Mouse (Mus musculus) embryonic stem cell, embryonic (primary cell): ENCODE measurements around the gene Gabra1.

Experiments used
- CTCF ChIA-PET, 4 experiments: fragments of 300-600 bp in 2 of 4; fragments of 350-600 bp in 2 of 4; sonication (Branson Sonifier 250); formaldehyde crosslinking; loops; one replicate each; lab custom pipeline; 2022; ENCODE audit warnings: inconsistent platforms in 2 of 4; lab: Charles Lee
- POLR2A ChIA-PET, 4 experiments: fragments of 300-600 bp in 2 of 4; fragments of 350-600 bp in 2 of 4; sonication (Branson Sonifier 250); formaldehyde crosslinking; loops; one replicate each; lab custom pipeline; 2022; ENCODE audit warnings: antibody characterized with exemption in 4 of 4, inconsistent platforms in 1 of 4; lab: Charles Lee

Gene Gabra1

DNA sequence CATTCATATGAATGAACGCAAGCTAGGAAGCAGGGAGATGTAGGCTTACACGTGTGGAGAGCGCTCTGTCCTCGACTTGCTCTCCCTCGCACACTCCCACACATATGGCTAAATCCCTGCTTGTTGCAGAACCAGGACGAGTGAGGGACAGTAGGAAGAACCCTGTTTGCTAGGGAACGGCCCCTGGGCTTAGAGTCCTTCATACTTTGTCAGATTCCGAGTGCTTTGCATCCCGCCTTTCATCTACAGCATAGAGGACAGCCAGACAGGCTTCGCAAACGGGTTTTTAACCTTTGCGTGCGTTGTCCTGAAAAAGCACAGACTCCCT lies at the start of gene Gabra1:
TSS of gene Gabra1 (minus strand) at position 106 of the 328 bp plus-strand sequence.
- ChIA-PET POLR2A (interaction anchor here in 1 of 4 experiments (0.5 kb wide), 1 partner anchor 99 kb away, joined by 3 read pairs; no protein-coding TSS in a partner anchor), CTCF (interaction anchor here in 1 of 4 experiments (0.7 kb wide), 1 partner anchor 47 kb away, joined by 3 read pairs; no protein-coding TSS in a partner anchor)

DNA sequence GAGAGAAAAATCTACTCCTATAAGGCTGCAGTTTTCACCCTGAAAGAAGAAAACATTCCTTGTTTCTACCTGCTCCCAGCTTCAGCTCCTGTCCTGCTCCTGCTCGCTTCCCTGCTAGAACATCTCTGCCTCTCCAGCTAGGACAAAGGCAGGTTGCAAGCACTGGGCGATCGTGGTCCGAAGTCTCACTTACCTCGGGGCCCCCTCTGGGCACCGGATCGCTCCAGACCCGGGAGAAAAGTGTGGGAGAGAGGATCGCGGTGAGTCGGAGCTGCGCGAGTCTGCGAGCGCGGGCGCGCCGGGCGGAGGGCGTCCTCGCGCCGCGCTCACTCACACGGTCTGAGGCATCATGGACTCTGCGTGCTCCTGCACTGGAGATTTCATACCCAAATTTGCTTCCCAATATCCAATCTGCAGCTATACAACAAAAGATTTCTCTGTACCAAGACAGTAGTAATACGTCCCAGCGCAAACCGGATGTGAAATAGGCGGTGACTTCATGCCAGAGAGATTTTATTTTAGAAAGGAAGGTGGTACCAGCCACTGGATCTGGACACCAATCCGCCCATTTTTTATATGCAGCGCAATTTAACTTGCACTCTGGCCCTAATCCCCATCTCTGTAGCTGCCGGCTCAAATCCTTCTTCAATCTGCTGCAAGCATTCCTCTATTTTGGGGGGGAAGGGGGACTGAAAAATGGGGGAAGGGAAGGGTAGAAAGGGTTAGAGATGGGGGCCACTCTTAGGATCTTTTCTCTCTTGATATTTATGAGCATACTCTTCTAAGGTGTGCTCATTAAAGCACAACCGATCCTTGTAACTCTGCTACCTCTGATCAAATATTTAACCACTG lies 531 bp downstream of the Gabra1 start:
- ChIA-PET CTCF (no interaction called here), POLR2A (interaction anchor here in 1 of 4 experiments (0.5 kb wide), 1 partner anchor 99 kb away, joined by 3 read pairs; no protein-coding TSS in a partner anchor)

DNA sequence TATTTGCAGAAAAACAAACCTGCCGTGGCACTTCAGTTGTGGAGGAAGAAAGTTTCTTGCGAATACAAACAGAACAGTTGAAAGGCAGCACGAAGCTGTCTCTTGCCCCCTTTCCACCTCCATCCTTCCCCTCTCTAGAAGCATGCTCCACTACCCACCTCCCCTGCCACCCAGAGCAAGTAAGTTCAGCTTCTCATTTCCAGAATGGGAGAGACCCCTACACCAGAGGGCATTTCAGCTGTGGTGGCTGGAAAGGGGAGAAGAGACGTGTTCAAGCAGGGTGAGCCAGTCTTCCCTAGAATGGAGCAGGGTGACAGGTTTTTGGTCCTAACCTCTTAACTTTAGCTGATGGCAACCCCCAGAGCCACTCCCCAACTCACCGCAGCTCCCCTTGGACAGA lies 1.3 kb downstream of the Gabra1 start:
- POLR2A ChIA-PET = interaction anchor here in 1 of 4 experiments (0.6 kb wide), 1 partner anchor 140 kb away, joined by 3 read pairs; no protein-coding TSS in a partner anchor
- CTCF ChIA-PET = interaction anchor here in 1 of 4 experiments (0.7 kb wide), 1 partner anchor 114 kb away, joined by 18 read pairs; no protein-coding TSS in a partner anchor

DNA sequence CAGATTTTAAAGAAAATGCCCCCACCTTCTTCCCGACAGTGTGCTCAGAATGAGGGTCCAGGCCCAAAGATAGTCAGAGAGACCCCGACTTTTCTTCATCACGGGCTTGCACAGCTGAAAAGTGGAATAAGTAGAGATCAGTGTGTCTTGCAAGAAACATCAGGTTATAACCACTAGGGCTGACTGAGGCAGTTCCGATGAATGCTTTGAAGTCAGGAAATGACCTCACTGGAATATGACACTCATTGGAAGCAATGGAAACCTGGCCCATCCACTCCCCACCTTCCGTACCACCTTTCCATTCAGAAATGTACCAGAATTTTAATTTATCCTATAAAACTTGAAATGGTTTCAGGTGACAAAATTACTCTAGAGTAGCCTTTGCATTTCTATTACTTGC lies 3.2 kb downstream of the Gabra1 start:
- POLR2A ChIA-PET = no interaction called here
- CTCF ChIA-PET = no interaction called here

DNA sequence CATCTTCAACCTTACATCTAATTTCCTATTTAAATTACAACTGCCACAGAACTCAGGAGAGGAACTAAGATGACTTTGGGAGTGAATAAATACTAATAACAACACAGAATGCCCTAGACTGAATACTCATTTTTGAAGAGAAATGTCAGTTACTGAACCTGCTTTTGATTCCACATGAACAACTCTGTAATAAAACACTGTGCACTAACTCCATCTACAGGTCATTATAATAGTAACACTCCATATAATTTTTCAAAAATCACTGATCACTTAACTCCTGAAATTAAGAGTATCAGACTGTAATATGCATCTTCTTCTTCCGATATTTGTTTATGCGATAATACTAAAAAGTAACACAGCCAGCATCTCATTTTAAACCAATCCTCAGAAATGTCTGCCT lies 4.4 kb downstream of the Gabra1 start:
- POLR2A ChIA-PET = interaction anchor here in 1 of 4 experiments (0.7 kb wide), 1 partner anchor 79 kb away, joined by 3 read pairs; no protein-coding TSS in a partner anchor
- CTCF ChIA-PET = no interaction called here

DNA sequence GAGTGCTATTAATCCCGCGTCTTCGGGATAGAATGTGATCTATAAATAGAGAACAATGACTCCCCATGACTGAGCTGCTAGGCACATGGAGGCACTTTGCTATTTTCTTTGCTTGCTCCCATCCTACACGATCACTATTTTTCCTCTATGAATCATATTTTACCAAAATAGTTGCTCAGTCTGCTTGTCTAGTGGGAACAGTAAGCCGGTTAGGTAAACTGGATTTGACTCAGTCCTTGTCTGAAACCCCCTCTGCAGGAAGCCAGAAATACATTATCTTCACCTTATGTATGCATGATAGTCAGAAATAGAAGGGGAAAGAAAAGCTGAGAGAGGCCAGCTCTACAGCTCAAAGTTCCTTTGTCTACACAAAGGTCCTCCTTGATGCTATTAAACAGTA lies 31.3 kb downstream of the Gabra1 start:
- POLR2A ChIA-PET = interaction anchor here in 1 of 4 experiments (0.6 kb wide), 1 partner anchor 604 kb away, joined by 4 read pairs; no protein-coding TSS in a partner anchor
- CTCF ChIA-PET = no interaction called here

DNA sequence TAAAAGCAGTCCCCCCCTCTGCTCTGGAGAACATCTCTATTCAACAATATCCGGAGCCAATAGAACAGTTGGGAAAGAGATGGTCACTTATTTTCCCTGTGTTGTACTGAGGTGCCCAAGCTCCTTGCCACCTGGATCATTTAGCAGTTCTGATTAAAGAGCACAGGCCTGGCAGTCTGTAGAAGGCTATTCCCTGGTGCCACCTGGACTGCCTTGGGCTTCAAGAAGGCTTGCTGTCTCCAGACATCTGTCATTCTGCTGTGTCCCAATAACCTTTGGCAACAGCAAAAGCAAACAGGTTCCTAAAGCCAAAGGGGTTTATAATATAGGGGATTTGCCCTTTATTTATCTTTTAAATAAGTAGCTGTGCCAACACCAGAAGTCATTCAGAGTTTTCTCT lies 65.8 kb downstream of the Gabra1 start:
- CTCF ChIA-PET = no interaction called here
- POLR2A ChIA-PET = no interaction called here

DNA sequence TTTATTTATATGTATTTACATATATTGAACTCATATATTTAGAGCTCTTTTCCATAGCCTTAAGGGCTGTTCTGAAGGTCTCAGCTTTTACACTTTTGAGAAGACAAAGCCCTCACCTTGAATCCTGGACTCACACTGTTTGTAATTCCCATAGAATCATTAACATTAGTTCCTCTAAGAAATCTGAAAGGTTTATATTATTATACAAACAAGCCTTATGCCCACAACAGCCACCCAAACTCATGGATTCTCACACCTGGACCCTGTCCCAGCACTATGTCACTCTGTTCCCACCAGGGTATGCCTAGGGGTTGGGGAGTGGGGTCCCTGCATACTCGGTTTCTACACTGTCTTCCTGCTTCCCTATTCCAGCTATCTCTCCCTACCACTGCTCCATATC lies 72.7 kb downstream of the Gabra1 start:
- ChIA-PET CTCF (interaction anchor here in 1 of 4 experiments (0.6 kb wide), 1 partner anchor 23 kb away, joined by 3 read pairs; no protein-coding TSS in a partner anchor), POLR2A (interaction anchor here in 2 of 4 experiments (1.3 to 1.6 kb wide), 2 partner anchors 9 to 15 kb away, joined by 4 read pairs; no protein-coding TSS in a partner anchor)

DNA sequence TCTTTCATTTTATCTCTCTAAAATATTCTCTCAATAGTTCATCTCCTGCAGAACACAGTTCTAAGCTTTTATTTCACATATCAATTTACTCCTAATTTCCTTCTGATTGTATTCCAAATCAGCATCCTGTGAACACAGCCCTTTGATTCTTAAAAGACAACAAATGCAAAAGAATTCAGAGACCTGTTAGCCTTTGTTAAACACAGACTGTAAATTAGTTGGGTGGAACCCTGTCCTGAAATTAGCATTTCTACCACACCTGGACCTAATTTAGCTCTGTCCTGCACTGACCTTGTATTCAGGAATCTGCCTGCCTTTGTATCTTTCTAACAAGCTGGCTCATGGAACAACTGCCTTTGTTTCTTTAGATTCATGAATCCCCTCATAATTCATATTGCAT lies 73.1 kb downstream of the Gabra1 start:
- ChIA-PET POLR2A (interaction anchor here in 2 of 4 experiments (1.3 to 1.6 kb wide), 2 partner anchors 9 to 14 kb away, joined by 4 read pairs; no protein-coding TSS in a partner anchor), CTCF (interaction anchor here in 1 of 4 experiments (0.6 kb wide), 1 partner anchor 24 kb away, joined by 3 read pairs; no protein-coding TSS in a partner anchor)

DNA sequence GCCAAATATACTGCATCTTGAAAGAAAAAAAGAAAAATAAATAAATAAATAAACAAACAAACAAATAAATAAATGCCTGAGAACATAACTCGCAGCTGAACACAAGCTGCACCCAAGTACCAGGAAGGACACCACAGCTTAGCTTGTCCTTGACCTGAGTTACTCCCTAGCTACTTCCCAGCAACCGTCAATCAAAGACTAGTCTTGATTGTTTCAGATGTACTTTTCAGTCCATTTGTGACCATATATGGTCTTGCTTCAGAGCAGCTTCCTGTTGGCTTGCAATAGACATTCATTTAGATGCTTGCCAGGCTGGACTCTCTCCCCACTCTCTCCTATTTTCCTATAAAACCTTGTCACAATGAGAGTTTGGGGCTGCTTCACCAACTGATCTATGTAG lies 87.2 kb downstream of the Gabra1 start:
- POLR2A ChIA-PET = interaction anchor here in 1 of 4 experiments (1.1 kb wide), 1 partner anchor 15 kb away, joined by 4 read pairs; no protein-coding TSS in a partner anchor
- CTCF ChIA-PET = interaction anchor here in 1 of 4 experiments (0.6 kb wide), 1 partner anchor 1265 kb away, joined by 3 read pairs; no protein-coding TSS in a partner anchor
